Mouse (Mus musculus): ENCODE measurements at regions not wholly inside any gene's neighbourhood (a gene's known extent, or its start where the extent isn't known, plus 50 kb on each side); places are given as distances from the start of the nearest gene placed in this dataset.

GRCm38 (mm10) chr2:117422756-117423155, 80.0 kb upstream of the Rasgrp1 start:
- Histone ChIP-seq H3K9ac (ENCODE audit: low read length) (no peak overlapping the region), H3K36me3 (ENCODE audit: control insufficient read depth, insufficient read depth, low read length) (no peaks in the 10 kb centered on the region), H3K27ac (ENCODE audit: low read depth, low read length) (no peak overlapping the region), H3K4me2 (ENCODE audit: low read depth) (no peak overlapping the region), H3K27me3 (ENCODE audit: control insufficient read depth, insufficient read depth, low read length) (no peaks in the 10 kb centered on the region), H3K9me3 (ENCODE audit: control insufficient read depth, low read length) (no peaks in the 10 kb centered on the region), H3K4me1 (ENCODE audit: control insufficient read depth, insufficient read depth, low read length) (no peaks in the 10 kb centered on the region), H3K4me3 (ENCODE audit: low read depth, low read length) (no peak overlapping the region)
- ATAC-seq (ENCODE audit: insufficient read depth, low FRiP score, low TSS enrichment) = no peak
- WGBS = 67% methylated on average over 4 of the region's 4 CpGs
- no peak for DNase-seq (ENCODE audit: low spot score)

- Histone ChIP-seq H3K4me2 (ENCODE audit: low read depth) (no peak overlapping the region), H3K27me3 (ENCODE audit: control insufficient read depth, insufficient read depth, low read length) (no peaks in the 10 kb centered on the region), H3K4me1 (ENCODE audit: control insufficient read depth, insufficient read depth, low read length) (no peaks in the 10 kb centered on the region), H3K27ac (ENCODE audit: low read depth, low read length) (no peak overlapping the region), H3K4me3 (ENCODE audit: low read depth, low read length) (no peak overlapping the region), H3K36me3 (ENCODE audit: control insufficient read depth, insufficient read depth, low read length) (no peaks in the 10 kb centered on the region), H3K9ac (ENCODE audit: low read length) (no peak overlapping the region), H3K9me3 (ENCODE audit: control insufficient read depth, low read length) (no peaks in the 10 kb centered on the region)
- no peak for ATAC-seq (ENCODE audit: insufficient read depth, low FRiP score, low TSS enrichment)
- WGBS = 75% methylated on average over 9 of the region's 9 CpGs
- DNase-seq (ENCODE audit: low spot score) = no peak
Observed at GRCm38 (mm10) chr2:117429205-117429604, 86.4 kb upstream of the Rasgrp1 start.

GRCm38 (mm10) chr2:117432010-117432409, 89.2 kb upstream of the Rasgrp1 start:
- Histone ChIP-seq H3K9me3 (ENCODE audit: control insufficient read depth, low read length) (no peaks in the 10 kb centered on the region), H3K36me3 (ENCODE audit: control insufficient read depth, insufficient read depth, low read length) (no peaks in the 10 kb centered on the region), H3K9ac (ENCODE audit: low read length) (no peak overlapping the region), H3K4me2 (ENCODE audit: low read depth) (no peak overlapping the region), H3K4me1 (ENCODE audit: control insufficient read depth, insufficient read depth, low read length) (no peaks in the 10 kb centered on the region), H3K27ac (ENCODE audit: low read depth, low read length) (no peak overlapping the region), H3K4me3 (ENCODE audit: low read depth, low read length) (no peak overlapping the region), H3K27me3 (ENCODE audit: control insufficient read depth, insufficient read depth, low read length) (no peaks in the 10 kb centered on the region)
- ATAC-seq (ENCODE audit: insufficient read depth, low FRiP score, low TSS enrichment) (no peak), DNase-seq (ENCODE audit: low spot score) (no peak)
- 59% methylated on average over 6 of the region's 6 CpGs for WGBS

- ATAC-seq (ENCODE audit: insufficient read depth, low FRiP score, low TSS enrichment) = no peak
- no peaks in the 10 kb centered on the region for H3K9me3 ChIP-seq (ENCODE audit: control insufficient read depth, low read length)
- no peaks in the 10 kb centered on the region for H3K27me3 ChIP-seq (ENCODE audit: control insufficient read depth, insufficient read depth, low read length)
- no peak overlapping the region for H3K4me3 ChIP-seq (ENCODE audit: low read depth, low read length)
- H3K27ac ChIP-seq (ENCODE audit: low read depth, low read length) = no peak overlapping the region
- DNase-seq (ENCODE audit: low spot score) = no peak
- no peak overlapping the region for H3K9ac ChIP-seq (ENCODE audit: low read length)
- H3K4me2 ChIP-seq (ENCODE audit: low read depth) = no peak overlapping the region
- H3K4me1 ChIP-seq (ENCODE audit: control insufficient read depth, insufficient read depth, low read length) = no peaks in the 10 kb centered on the region
- no peaks in the 10 kb centered on the region for H3K36me3 ChIP-seq (ENCODE audit: control insufficient read depth, insufficient read depth, low read length)
- WGBS = 71% methylated on average over 2 of the region's 2 CpGs
Observed at GRCm38 (mm10) chr2:117432923-117433322, 90.1 kb upstream of the Rasgrp1 start.

- H3K36me3 ChIP-seq (ENCODE audit: control insufficient read depth, insufficient read depth, low read length) = no peaks in the 10 kb centered on the region
- DNase-seq (ENCODE audit: low spot score) = no peak
- ATAC-seq (ENCODE audit: insufficient read depth, low FRiP score, low TSS enrichment) = no peak
- H3K9me3 ChIP-seq (ENCODE audit: control insufficient read depth, low read length) = no peaks in the 10 kb centered on the region
- 75% methylated on average over 2 of the region's 2 CpGs for WGBS
- H3K4me1 ChIP-seq (ENCODE audit: control insufficient read depth, insufficient read depth, low read length) = no peaks in the 10 kb centered on the region
- H3K27me3 ChIP-seq (ENCODE audit: control insufficient read depth, insufficient read depth, low read length) = no peaks in the 10 kb centered on the region
- no peak overlapping the region for H3K9ac ChIP-seq (ENCODE audit: low read length)
- H3K4me3 ChIP-seq (ENCODE audit: low read depth, low read length) = no peak overlapping the region
- no peak overlapping the region for H3K27ac ChIP-seq (ENCODE audit: low read depth, low read length)
- H3K4me2 ChIP-seq (ENCODE audit: low read depth) = no peak overlapping the region
Observed at GRCm38 (mm10) chr2:117433482-117433881, 90.7 kb upstream of the Rasgrp1 start.

GRCm38 (mm10) chr2:117438079-117438478, 95.3 kb upstream of the Rasgrp1 start:
- no peak for ATAC-seq (ENCODE audit: insufficient read depth, low FRiP score, low TSS enrichment)
- WGBS = 83% methylated on average over 12 of the region's 12 CpGs

GRCm38 (mm10) chr2:117438586-117439371, 96.0 kb upstream of the Rasgrp1 start:
- no peak overlapping the region for H3K4me3 ChIP-seq (ENCODE audit: low read depth, low read length)
- H3K27me3 ChIP-seq (ENCODE audit: control insufficient read depth, insufficient read depth, low read length) = no peaks in the 10 kb centered on the region
- H3K4me2 ChIP-seq (ENCODE audit: low read depth) = no peak overlapping the region
- WGBS = 67% methylated on average over 8 of the region's 8 CpGs
- H3K4me1 ChIP-seq (ENCODE audit: control insufficient read depth, insufficient read depth, low read length) = no peaks in the 10 kb centered on the region
- H3K9ac ChIP-seq (ENCODE audit: low read length) = no peak overlapping the region
- DNase-seq (ENCODE audit: low spot score) (peak; percentile 74), ATAC-seq (ENCODE audit: insufficient read depth, low FRiP score, low TSS enrichment) (peak; percentile 55; the same call in 1 of the 2 replicates)
- no peaks in the 10 kb centered on the region for H3K9me3 ChIP-seq (ENCODE audit: control insufficient read depth, low read length)
- H3K36me3 ChIP-seq (ENCODE audit: control insufficient read depth, insufficient read depth, low read length) = no peaks in the 10 kb centered on the region
- H3K27ac ChIP-seq (ENCODE audit: low read depth, low read length) = no peak overlapping the region

More at GRCm38 (mm10) chr2:117438079-117438478, 95.3 kb upstream of the Rasgrp1 start:
- DNase-seq (ENCODE audit: low spot score) = no peak
- no peak overlapping the region for H3K27ac ChIP-seq (ENCODE audit: low read depth, low read length)
- H3K4me2 ChIP-seq (ENCODE audit: low read depth) = no peak overlapping the region
- H3K4me3 ChIP-seq (ENCODE audit: low read depth, low read length) = no peak overlapping the region
- no peaks in the 10 kb centered on the region for H3K4me1 ChIP-seq (ENCODE audit: control insufficient read depth, insufficient read depth, low read length)
- H3K27me3 ChIP-seq (ENCODE audit: control insufficient read depth, insufficient read depth, low read length) = no peaks in the 10 kb centered on the region
- H3K36me3 ChIP-seq (ENCODE audit: control insufficient read depth, insufficient read depth, low read length) = no peaks in the 10 kb centered on the region
- H3K9ac ChIP-seq (ENCODE audit: low read length) = no peak overlapping the region
- H3K9me3 ChIP-seq (ENCODE audit: control insufficient read depth, low read length) = no peaks in the 10 kb centered on the region

- Histone ChIP-seq H3K9me3 (ENCODE audit: control insufficient read depth, low read length) (no peaks in the 10 kb centered on the region), H3K27me3 (ENCODE audit: control insufficient read depth, insufficient read depth, low read length) (no peaks in the 10 kb centered on the region), H3K4me2 (ENCODE audit: low read depth) (no peak overlapping the region), H3K4me3 (ENCODE audit: low read depth, low read length) (no peak overlapping the region), H3K9ac (ENCODE audit: low read length) (no peak overlapping the region), H3K36me3 (ENCODE audit: control insufficient read depth, insufficient read depth, low read length) (no peaks in the 10 kb centered on the region), H3K27ac (ENCODE audit: low read depth, low read length) (no peak overlapping the region), H3K4me1 (ENCODE audit: control insufficient read depth, insufficient read depth, low read length) (no peaks in the 10 kb centered on the region)
- DNase-seq (ENCODE audit: low spot score) (peak; percentile 44), ATAC-seq (ENCODE audit: insufficient read depth, low FRiP score, low TSS enrichment) (0 out of 2 replicates have a peak, but pooled peaks have one; percentile 25)
- WGBS = 59% methylated on average over 12 of the region's 12 CpGs
Observed at GRCm38 (mm10) chr2:117439372-117440183, 96.8 kb upstream of the Rasgrp1 start.
